Mouse (Mus musculus) spleen, adult 10 weeks (tissue): ENCODE measurements around the gene Vmn1r32. TPM values are rescaled to one million over a fixed set of nuclear protein-coding genes. Genes with fewer than 3 reads are reported as not detected.

ENCODE experiments used
- polyA plus RNA-seq: library from polyadenylated mRNA; stranded (reverse); fragments of 350-450 nt; fragmentation: Illumina TruSeq; extraction: RNeasy Lipid Tissue Mini Kit (QIAGEN cat#74804); gene quantifications from one replicate; pipeline ENCODE4 v1.2.3, GENCODE M21; 2015; ENCODE audit warnings: low replicate concordance; ENCODE audit not compliant: insufficient read depth

Gene Vmn1r32
- not detected for polyA plus RNA-seq

DNA sequence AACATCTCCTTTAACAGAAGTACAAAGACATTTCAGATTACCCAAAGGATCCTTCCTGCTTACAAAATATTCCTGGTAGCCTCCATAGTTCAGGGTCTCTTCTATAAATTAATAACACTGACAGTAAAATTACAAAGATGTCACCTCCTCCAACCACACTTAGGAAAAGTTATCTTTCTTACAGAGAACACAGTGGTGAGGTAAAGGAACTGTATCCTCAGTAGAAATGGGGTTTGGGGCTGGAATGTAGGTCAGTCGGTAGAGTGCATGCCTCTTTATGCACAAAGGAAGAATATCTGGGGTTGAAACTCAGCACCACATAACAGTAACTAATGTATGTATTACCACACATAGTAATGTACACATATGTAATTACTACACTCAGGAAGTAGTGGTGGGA lies at the start of gene Vmn1r32:
TSS of gene Vmn1r32 (minus strand) at position 101 of the 400 bp plus-strand sequence.

GRCm38 (mm10) chr6:66535028-66535862 lies 24.7 kb downstream of the Vmn1r32 start, which contains the start of gene Mad2l1:
TSS of gene Mad2l1 (plus strand) at chr6:66535390.

Other genes with a start within 250 kb of the Vmn1r32 start
- gene Mad2l1, start 24.7 kb downstream of the Vmn1r32 start, polyA plus RNA-seq: 42.8 TPM
- gene Vmn1r33, start 58.2 kb upstream of the Vmn1r32 start, polyA plus RNA-seq: not detected
- not detected for gene Vmn1r34, start 83.8 kb upstream of the Vmn1r32 start, polyA plus RNA-seq
- not detected for gene Vmn1r35, start 125.8 kb upstream of the Vmn1r32 start, polyA plus RNA-seq
- gene Vmn1r36, start 159.1 kb upstream of the Vmn1r32 start, polyA plus RNA-seq: not detected
- not detected for gene Vmn1r37, start 169.3 kb upstream of the Vmn1r32 start, polyA plus RNA-seq
- not detected for gene Vmn1r38, start 222.5 kb upstream of the Vmn1r32 start, polyA plus RNA-seq